Mouse (Mus musculus): Measurements from ENCODE around the gene Olfr272.
A peak's percentile ranks its signal among the peaks of the same experiment; 100 is the strongest.

- TF ChIP-seq CTCF (IDR thresholded peaks at IDR 0.05; ENCODE audit: extremely low read depth, insufficient read depth, low read length) (peak; percentile 84), POLR2A (IDR thresholded peaks at IDR 0.05; ENCODE audit: extremely low read depth, insufficient read depth, low read length) (no peak)
Observed at GRCm38 (mm10) chr4:52958693-52959092, 39.7 kb upstream of the Olfr272 start.
